Comparison of ENCODE assay signal across 25 mouse cellular contexts in the genomic region with DNA sequence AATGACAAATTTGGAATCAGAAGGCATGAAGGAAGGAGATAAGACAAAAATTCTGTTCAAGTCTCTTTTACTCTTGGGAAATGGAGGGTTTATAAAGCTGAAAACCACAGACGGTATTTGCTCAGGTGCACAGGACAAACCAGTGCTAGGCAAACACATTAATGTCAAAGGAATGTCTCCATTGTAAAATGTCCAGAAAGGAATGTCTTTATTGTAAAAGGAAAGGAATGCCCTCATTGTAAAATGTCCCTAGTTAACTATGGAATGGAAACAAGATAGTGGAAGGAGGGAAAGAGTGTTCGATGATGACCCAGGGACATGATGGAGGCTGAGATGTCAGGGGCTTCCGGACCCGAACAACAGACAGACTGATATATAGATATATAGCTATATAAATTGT.
"Had no signal": no experiment of that assay in that cellular context is flagged by ENCODE, and none has a peak within 500 bp of the region (broad histone marks: within the 10 kb centered on the region; RNA-seq: fewer than 3 reads in every experiment).

No protein-coding gene starts in this region.

- H3K9ac ChIP-seq: heart, embryonic 13.5 days; heart, embryonic 15.5 days; hindbrain, embryonic 13.5 days; hindbrain, embryonic 15.5 days; kidney, embryonic 15.5 days; limb, embryonic 13.5 days; limb, embryonic 15.5 days had no signal

- H3K4me2 ChIP-seq: heart, embryonic 11.5 days; heart, embryonic 13.5 days; heart, embryonic 15.5 days; hindbrain, embryonic 13.5 days; hindbrain, embryonic 15.5 days; kidney, embryonic 15.5 days; limb, embryonic 13.5 days; limb, embryonic 15.5 days had no signal

- H3K4me3 ChIP-seq: heart, adult 2 months; heart, embryonic 13.5 days; heart, embryonic 15.5 days; hindbrain, embryonic 13.5 days; hindbrain, embryonic 15.5 days; kidney, embryonic 15.5 days; limb, embryonic 13.5 days; limb, embryonic 15.5 days had no signal

- H3K27ac ChIP-seq: heart, adult 2 months; heart, embryonic 13.5 days; heart, embryonic 15.5 days; hindbrain, embryonic 13.5 days; hindbrain, embryonic 15.5 days; hindbrain, postnatal 0 days; kidney, embryonic 15.5 days; kidney, postnatal 0 days; limb, embryonic 13.5 days; limb, embryonic 15.5 days had no signal

- DNase-seq: gastrocnemius, postnatal 14 days; gastrocnemius, postnatal 36 days; heart, adult 11 months; heart, adult 2 months; heart, postnatal 14 days; heart, postnatal 36 days; kidney, adult 11 months; kidney, adult 2 months; kidney, adult 9 months; kidney, postnatal 14 days; kidney, postnatal 36 days; layer of hippocampus, adult 9-11 months; layer of hippocampus, postnatal 36 days; left cerebral cortex, postnatal 4 days had no signal

- H3K27me3 ChIP-seq: heart, embryonic 13.5 days; heart, embryonic 15.5 days; hindbrain, embryonic 13.5 days; hindbrain, embryonic 15.5 days; kidney, embryonic 15.5 days; limb, embryonic 13.5 days; limb, embryonic 15.5 days had no signal

- H3K36me3 ChIP-seq: heart, embryonic 13.5 days; heart, embryonic 15.5 days; hindbrain, embryonic 13.5 days; hindbrain, embryonic 15.5 days; kidney, embryonic 15.5 days; limb, embryonic 13.5 days; limb, embryonic 15.5 days had no signal

- ATAC-seq: hindbrain, postnatal 0 days; intestine, embryonic 16.5 days had no signal

- H3K9me3 ChIP-seq: heart, embryonic 13.5 days; heart, embryonic 15.5 days; hindbrain, embryonic 13.5 days; hindbrain, embryonic 15.5 days; kidney, embryonic 15.5 days; limb, embryonic 13.5 days; limb, embryonic 15.5 days had no signal

- H3K4me1 ChIP-seq: heart, embryonic 13.5 days; heart, embryonic 15.5 days; hindbrain, embryonic 13.5 days; hindbrain, embryonic 15.5 days; kidney, embryonic 15.5 days; limb, embryonic 13.5 days; limb, embryonic 15.5 days had no signal
